Mouse (Mus musculus) C2C12 (cell line): ENCODE data around the gene Dnah8. TPM values are rescaled to one million over a fixed set of nuclear protein-coding genes. Genes with fewer than 3 reads are reported as not detected.

ENCODE experiments used
- H3K27me3 ChIP-seq: one replicate; pipeline ENCODE4 v1.6.1; 2011; ENCODE audit not compliant: control insufficient read depth, insufficient read depth, insufficient read length
- H3K36me3 ChIP-seq: one replicate; pipeline ENCODE4 v1.6.1; 2011; ENCODE audit not compliant: control insufficient read depth, insufficient read depth
- H3K4me3 ChIP-seq: one replicate; pipeline ENCODE4 v1.5.1; 2011; ENCODE audit warnings: mild to moderate bottlenecking, control low read depth; ENCODE audit not compliant: poor library complexity, insufficient read depth, severe bottlenecking
- H3K79me2 ChIP-seq: one replicate; pipeline ENCODE4 v1.6.1; 2011; ENCODE audit not compliant: control insufficient read depth, insufficient read depth
- H3K79me3 ChIP-seq: one replicate; pipeline ENCODE4 v1.6.1; 2011; ENCODE audit warnings: low read depth, control low read depth
- H3ac ChIP-seq: one replicate; pipeline ENCODE3; 2011; ENCODE audit warnings: low read depth; ENCODE audit not compliant: control insufficient read depth, insufficient read length
- CEBPB ChIP-seq: IDR thresholded peaks from one replicate; pipeline ENCODE4 v1.6.1; 2011; ENCODE audit warnings: low read depth, mild to moderate bottlenecking, control low read depth, moderate library complexity
- CTCF ChIP-seq: IDR thresholded peaks from one replicate; pipeline ENCODE4 v1.5.1; 2011; ENCODE audit not compliant: control insufficient read depth, insufficient read depth, insufficient read length
- FOSL1 ChIP-seq: IDR thresholded peaks from one replicate; pipeline ENCODE4 v1.8.0; 2011; ENCODE audit warnings: mild to moderate bottlenecking, low read length; ENCODE audit not compliant: poor library complexity, insufficient read depth, severe bottlenecking
- MAX ChIP-seq: IDR thresholded peaks from one replicate; pipeline ENCODE4 v1.6.1; 2011; ENCODE audit warnings: mild to moderate bottlenecking, control low read depth
- MYOD1 ChIP-seq: IDR thresholded peaks from one replicate; pipeline ENCODE4 v1.6.1; 2011; ENCODE audit warnings: low read depth; ENCODE audit not compliant: control insufficient read depth, insufficient read length
- MYOG ChIP-seq: IDR thresholded peaks from one replicate; pipeline ENCODE4 v1.6.1; 2011; ENCODE audit not compliant: control insufficient read depth, insufficient read length; ENCODE audit errors: extremely low read depth
- USF1 ChIP-seq: IDR thresholded peaks from one replicate; pipeline ENCODE4 v1.6.1; 2011; ENCODE audit warnings: low read depth, mild to moderate bottlenecking, control low read depth, moderate library complexity
- polyA plus RNA-seq: library from polyadenylated mRNA; unstranded; fragments of >200 nt; fragmentation: generic; extraction: Trizol; gene quantifications from one replicate; pipeline ENCODE4 v1.2.1, GENCODE M21; 2012; ENCODE audit warnings: missing spikeins

Gene Dnah8
- polyA plus RNA-seq, 1 experiment = 0.32 TPM

- Histone ChIP-seq H3K36me3 (no peaks in the 10 kb centered on the region), H3K79me3 (no peaks in the 10 kb centered on the region), H3K79me2 (no peaks in the 10 kb centered on the region), H3ac (no peak overlapping the region), H3K4me3 (no peak overlapping the region), H3K27me3 (peaks cover 22% of the 10 kb centered on the region)
- no peak for TF ChIP-seq USF1
- no peak for TF ChIP-seq FOSL1
- TF ChIP-seq CEBPB = no peak
- no peak for TF ChIP-seq MAX
- TF ChIP-seq CTCF = no peak
- no peak for TF ChIP-seq MYOG
- no peak for TF ChIP-seq MYOD1
These were observed 126.1 kb downstream of the Dnah8 start for GRCm38 (mm10) chr17:30750269-30750668.

DNA sequence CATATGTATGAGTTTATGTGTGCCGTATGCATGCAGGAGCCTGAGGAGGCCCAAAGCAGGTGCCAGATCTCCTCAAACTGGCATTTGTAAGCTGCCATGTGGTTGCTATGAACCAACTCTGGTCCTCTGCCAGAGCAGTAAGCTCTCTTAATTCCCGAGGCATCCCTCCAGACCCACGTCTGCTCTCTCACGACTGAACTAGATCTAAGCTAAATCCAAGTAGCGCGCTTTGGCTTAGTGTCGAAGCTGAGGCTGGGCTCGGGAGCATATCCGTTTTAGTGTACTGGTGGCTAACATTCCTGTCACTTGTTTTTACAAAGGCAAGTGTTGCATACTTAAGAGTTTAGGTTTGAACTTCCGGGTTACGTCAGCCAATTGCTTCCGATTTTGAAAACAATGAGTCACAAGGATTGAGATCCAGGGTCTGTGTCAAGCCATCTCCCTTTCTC is 128.2 kb downstream of the Dnah8 start:
- Histone ChIP-seq H3K27me3 (peaks cover 17% of the 10 kb centered on the region), H3ac (no peak overlapping the region), H3K79me2 (no peaks in the 10 kb centered on the region), H3K36me3 (no peaks in the 10 kb centered on the region), H3K4me3 (no peak overlapping the region), H3K79me3 (no peaks in the 10 kb centered on the region)
- TF ChIP-seq USF1 (no peak), FOSL1 (no peak), CEBPB (no peak), MYOD1 (no peak), MAX (no peak), CTCF (no peak), MYOG (no peak)

DNA sequence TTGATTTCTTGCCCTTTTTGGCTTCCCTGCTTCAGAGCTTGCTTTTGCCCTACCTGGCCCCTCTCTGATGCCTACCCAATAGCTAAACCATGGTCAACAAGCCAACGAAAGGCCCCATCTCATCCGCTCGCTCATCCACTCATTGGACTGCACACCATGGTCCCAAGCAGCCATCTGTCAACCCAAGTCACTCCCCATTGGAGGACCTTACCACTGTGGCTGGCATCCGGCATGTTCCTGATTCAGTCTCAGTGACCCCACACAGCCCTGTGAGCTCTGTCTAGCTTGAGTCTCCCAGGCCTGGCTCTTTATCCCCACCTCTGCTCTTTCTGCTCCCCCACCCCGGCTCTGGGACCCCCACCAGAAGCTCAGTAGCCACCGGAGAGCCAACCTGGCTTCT is 129.0 kb downstream of the Dnah8 start:
- TF ChIP-seq FOSL1 (no peak), MYOG (no peak), MAX (no peak), CTCF (no peak), CEBPB (no peak), MYOD1 (no peak), USF1 (no peak)
- no peaks in the 10 kb centered on the region for H3K79me2 ChIP-seq
- H3ac ChIP-seq = no peak overlapping the region
- H3K79me3 ChIP-seq = no peaks in the 10 kb centered on the region
- peaks cover 14% of the 10 kb centered on the region for H3K27me3 ChIP-seq
- no peaks in the 10 kb centered on the region for H3K36me3 ChIP-seq
- no peak overlapping the region for H3K4me3 ChIP-seq

DNA sequence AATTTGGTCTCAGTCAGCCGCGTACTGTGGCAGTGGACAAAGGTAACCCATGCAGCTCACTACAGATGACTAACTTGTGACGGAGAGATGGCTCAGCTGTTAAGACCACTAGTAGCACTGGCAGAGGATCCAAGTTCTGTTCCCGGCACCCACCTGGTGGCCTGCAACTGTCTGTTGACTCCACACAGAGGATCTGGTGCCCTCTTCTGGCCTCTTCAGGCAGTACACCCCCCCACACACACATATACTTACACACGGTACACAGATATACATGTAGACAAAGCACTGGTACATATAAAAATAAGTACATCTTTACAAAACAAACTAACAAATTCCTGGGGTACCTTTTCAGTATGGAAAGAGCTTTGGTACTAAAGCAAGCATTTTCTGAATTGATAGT is 132.6 kb downstream of the Dnah8 start:
- TF ChIP-seq CTCF = no peak
- no peak for TF ChIP-seq MAX
- no peak for TF ChIP-seq USF1
- TF ChIP-seq MYOG = no peak
- TF ChIP-seq FOSL1 = no peak
- TF ChIP-seq CEBPB = no peak
- no peak for TF ChIP-seq MYOD1
- Histone ChIP-seq H3K36me3 (no peaks in the 10 kb centered on the region), H3K79me3 (no peaks in the 10 kb centered on the region), H3K79me2 (no peaks in the 10 kb centered on the region), H3K4me3 (no peak overlapping the region), H3ac (no peak overlapping the region), H3K27me3 (peaks cover 9% of the 10 kb centered on the region)

DNA sequence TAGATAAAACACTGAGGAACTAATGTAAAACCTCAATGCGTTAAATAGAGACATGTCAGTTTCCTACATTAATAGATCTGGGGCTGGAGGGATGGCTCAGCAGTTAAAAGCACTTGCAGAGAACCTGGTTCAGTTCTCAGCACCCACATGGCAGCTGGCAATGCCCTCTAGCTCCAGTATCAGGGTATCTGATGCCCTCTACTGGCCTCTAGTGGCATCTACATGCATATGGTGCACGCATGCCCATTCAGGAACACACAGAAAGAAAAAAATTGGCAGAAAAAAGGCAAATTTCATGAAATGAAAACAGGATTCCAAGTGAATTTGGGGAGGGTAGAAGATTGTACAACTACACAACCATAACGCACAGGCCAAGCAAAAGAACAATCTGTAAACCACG is 136.2 kb downstream of the Dnah8 start:
- no peaks in the 10 kb centered on the region for H3K79me2 ChIP-seq
- TF ChIP-seq CTCF = no peak
- no peak for TF ChIP-seq FOSL1
- H3ac ChIP-seq = no peak overlapping the region
- no peak overlapping the region for H3K4me3 ChIP-seq
- no peaks in the 10 kb centered on the region for H3K36me3 ChIP-seq
- no peaks in the 10 kb centered on the region for H3K27me3 ChIP-seq
- no peaks in the 10 kb centered on the region for H3K79me3 ChIP-seq

DNA sequence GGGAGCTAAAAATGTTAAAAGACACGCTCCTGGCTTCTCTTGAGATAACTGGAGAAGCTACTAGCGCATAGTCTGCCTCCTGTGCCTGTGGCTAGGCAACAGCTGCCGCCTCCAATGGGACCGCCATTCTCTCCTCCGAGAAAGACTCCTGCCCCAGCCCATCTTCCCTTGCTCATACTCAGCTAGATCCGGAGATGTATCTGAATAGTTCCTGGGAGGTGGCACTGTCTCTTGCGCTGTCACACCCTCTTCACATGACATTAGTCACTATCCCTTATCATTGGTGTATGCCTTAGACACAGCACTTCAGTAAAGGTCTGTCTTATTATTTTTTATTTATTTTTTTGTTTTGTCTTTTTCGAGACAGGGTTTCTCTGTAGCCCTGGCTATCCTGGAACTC is 140.1 kb downstream of the Dnah8 start:
- Histone ChIP-seq H3K36me3 (no peaks in the 10 kb centered on the region), H3K27me3 (peaks cover 5% of the 10 kb centered on the region), H3K79me2 (no peaks in the 10 kb centered on the region), H3K79me3 (no peaks in the 10 kb centered on the region), H3ac (no peak overlapping the region), H3K4me3 (no peak overlapping the region)
- TF ChIP-seq MYOD1 (no peak), CTCF (no peak), MAX (no peak), USF1 (no peak), MYOG (no peak), CEBPB (no peak), FOSL1 (no peak)
